Mouse (Mus musculus): ENCODE results near the gene Psmd11. TPM values are rescaled to one million over a fixed set of nuclear protein-coding genes. Genes with fewer than 3 reads are reported as not detected.
A peak's percentile ranks its signal among the peaks of the same experiment; 100 is the strongest.
"Not testable (repeated sequence)": the region's sequence is repeated elsewhere in the genome, so short reads cannot be mapped to it uniquely, and the experiment has no call there.

The Psmd11 gene
- polyA plus RNA-seq, 1 experiment, result 65.0 TPM

- H3K4me1 ChIP-seq (ENCODE audit: control insufficient read depth, insufficient read depth, low read length), result no peaks in the 10 kb centered on the region
- no peak overlapping the region for H3K27ac ChIP-seq (ENCODE audit: insufficient read depth, low read depth, low read length)
- TF ChIP-seq CTCF (IDR thresholded peaks at IDR 0.05; ENCODE audit: low read depth, low read length), result no peak
- no peak for TF ChIP-seq POLR2A (IDR thresholded peaks at IDR 0.05; ENCODE audit: borderline replicate concordance, low read depth, low read length)
- no peak overlapping the region for H3K4me3 ChIP-seq (ENCODE audit: insufficient read depth, low read length)
Measured at GRCm38 (mm10) chr11:80395930-80396329, 32.5 kb upstream of the Psmd11 start.

- TF ChIP-seq POLR2A (IDR thresholded peaks at IDR 0.05; ENCODE audit: borderline replicate concordance, low read depth, low read length), result no peak
- no peak for TF ChIP-seq CTCF (IDR thresholded peaks at IDR 0.05; ENCODE audit: low read depth, low read length)
- Histone ChIP-seq H3K27ac (ENCODE audit: insufficient read depth, low read depth, low read length) (no peak overlapping the region), H3K4me3 (ENCODE audit: insufficient read depth, low read length) (no peak overlapping the region), H3K4me1 (ENCODE audit: control insufficient read depth, insufficient read depth, low read length) (no peaks in the 10 kb centered on the region)
Measured at GRCm38 (mm10) chr11:80396617-80397016, 31.8 kb upstream of the Psmd11 start.

GRCm38 (mm10) chr11:80407878-80408277 is 20.5 kb upstream of the Psmd11 start:
- H3K4me3 ChIP-seq (ENCODE audit: insufficient read depth, low read length); H3K27ac ChIP-seq (ENCODE audit: insufficient read depth, low read depth, low read length); H3K4me1 ChIP-seq (ENCODE audit: control insufficient read depth, insufficient read depth, low read length): not testable (repeated sequence)

GRCm38 (mm10) chr11:80410377-80410776 is 18.0 kb upstream of the Psmd11 start:
- H3K4me1 ChIP-seq (ENCODE audit: control insufficient read depth, insufficient read depth, low read length), result no peaks in the 10 kb centered on the region
- no peak for TF ChIP-seq CTCF (IDR thresholded peaks at IDR 0.05; ENCODE audit: low read depth, low read length)
- TF ChIP-seq POLR2A (IDR thresholded peaks at IDR 0.05; ENCODE audit: borderline replicate concordance, low read depth, low read length), result no peak
- H3K27ac ChIP-seq (ENCODE audit: insufficient read depth, low read depth, low read length), result no peak overlapping the region
- H3K4me3 ChIP-seq (ENCODE audit: insufficient read depth, low read length), result no peak overlapping the region

- no peak overlapping the region for H3K27ac ChIP-seq (ENCODE audit: insufficient read depth, low read depth, low read length)
- no peak overlapping the region for H3K4me3 ChIP-seq (ENCODE audit: insufficient read depth, low read length)
- TF ChIP-seq CTCF (IDR thresholded peaks at IDR 0.05; ENCODE audit: low read depth, low read length) (no peak), POLR2A (IDR thresholded peaks at IDR 0.05; ENCODE audit: borderline replicate concordance, low read depth, low read length) (no peak)
- H3K4me1 ChIP-seq (ENCODE audit: control insufficient read depth, insufficient read depth, low read length), result peaks cover 20% of the 10 kb centered on the region
Measured at GRCm38 (mm10) chr11:80417085-80417484, 11.3 kb upstream of the Psmd11 start.

GRCm38 (mm10) chr11:80419743-80420142 is 8.7 kb upstream of the Psmd11 start:
- H3K4me3 ChIP-seq (ENCODE audit: insufficient read depth, low read length), result no peak overlapping the region
- TF ChIP-seq POLR2A (IDR thresholded peaks at IDR 0.05; ENCODE audit: borderline replicate concordance, low read depth, low read length), result no peak
- no peak for TF ChIP-seq CTCF (IDR thresholded peaks at IDR 0.05; ENCODE audit: low read depth, low read length)

GRCm38 (mm10) chr11:80420202-80420984 is 8.0 kb upstream of the Psmd11 start:
- Histone ChIP-seq H3K27ac (ENCODE audit: insufficient read depth, low read depth, low read length) (peak overlapping the region; percentile 43), H3K4me3 (ENCODE audit: insufficient read depth, low read length) (no peak overlapping the region), H3K4me1 (ENCODE audit: control insufficient read depth, insufficient read depth, low read length) (peaks cover 20% of the 10 kb centered on the region)
- TF ChIP-seq POLR2A (IDR thresholded peaks at IDR 0.05; ENCODE audit: borderline replicate concordance, low read depth, low read length), result no peak
- no peak for TF ChIP-seq CTCF (IDR thresholded peaks at IDR 0.05; ENCODE audit: low read depth, low read length)

More at GRCm38 (mm10) chr11:80419743-80420142, 8.7 kb upstream of the Psmd11 start:
- peaks cover 20% of the 10 kb centered on the region for H3K4me1 ChIP-seq (ENCODE audit: control insufficient read depth, insufficient read depth, low read length)
- H3K27ac ChIP-seq (ENCODE audit: insufficient read depth, low read depth, low read length), result no peak overlapping the region

- TF ChIP-seq CTCF (IDR thresholded peaks at IDR 0.05; ENCODE audit: low read depth, low read length) (no peak), POLR2A (IDR thresholded peaks at IDR 0.05; ENCODE audit: borderline replicate concordance, low read depth, low read length) (no peak)
- Histone ChIP-seq H3K4me3 (ENCODE audit: insufficient read depth, low read length) (no peak overlapping the region), H3K4me1 (ENCODE audit: control insufficient read depth, insufficient read depth, low read length) (peaks cover 20% of the 10 kb centered on the region), H3K27ac (ENCODE audit: insufficient read depth, low read depth, low read length) (no peak overlapping the region)
Measured at GRCm38 (mm10) chr11:80421421-80422047, 6.9 kb upstream of the Psmd11 start.

- H3K4me3 ChIP-seq (ENCODE audit: insufficient read depth, low read length), result no peak overlapping the region
- TF ChIP-seq CTCF (IDR thresholded peaks at IDR 0.05; ENCODE audit: low read depth, low read length) (no peak), POLR2A (IDR thresholded peaks at IDR 0.05; ENCODE audit: borderline replicate concordance, low read depth, low read length) (no peak)
- H3K4me1 ChIP-seq (ENCODE audit: control insufficient read depth, insufficient read depth, low read length), result peaks cover 18% of the 10 kb centered on the region
- no peak overlapping the region for H3K27ac ChIP-seq (ENCODE audit: insufficient read depth, low read depth, low read length)
Measured at GRCm38 (mm10) chr11:80424691-80425090, 3.7 kb upstream of the Psmd11 start.

- TF ChIP-seq CTCF (IDR thresholded peaks at IDR 0.05; ENCODE audit: low read depth, low read length) (no peak), POLR2A (IDR thresholded peaks at IDR 0.05; ENCODE audit: borderline replicate concordance, low read depth, low read length) (no peak)
- H3K27ac ChIP-seq (ENCODE audit: insufficient read depth, low read depth, low read length), result no peak overlapping the region
- peaks cover 14% of the 10 kb centered on the region for H3K4me1 ChIP-seq (ENCODE audit: control insufficient read depth, insufficient read depth, low read length)
- no peak overlapping the region for H3K4me3 ChIP-seq (ENCODE audit: insufficient read depth, low read length)
Measured at GRCm38 (mm10) chr11:80425247-80425778, 3.1 kb upstream of the Psmd11 start.

GRCm38 (mm10) chr11:80426029-80426813 is 2.2 kb upstream of the Psmd11 start:
- not testable (repeated sequence) for H3K4me1 ChIP-seq (ENCODE audit: control insufficient read depth, insufficient read depth, low read length); H3K27ac ChIP-seq (ENCODE audit: insufficient read depth, low read depth, low read length); H3K4me3 ChIP-seq (ENCODE audit: insufficient read depth, low read length)

All from bone marrow macrophage, adult 2 months (primary cell).